Mouse (Mus musculus): ENCODE measurements around the gene Sel1l. TPM values are rescaled to one million over a fixed set of nuclear protein-coding genes. Genes with fewer than 3 reads are reported as not detected.

Gene Sel1l
- polyA plus RNA-seq, 1 experiment, result 15.8 TPM

- Histone ChIP-seq H3K27ac (ENCODE audit: control insufficient read depth, insufficient read depth, low read depth, low read length) (no peak overlapping the region), H3K27me3 (ENCODE audit: control insufficient read depth, insufficient read depth, low read length) (no peaks in the 10 kb centered on the region), H3K4me3 (ENCODE audit: control insufficient read depth, low read depth, low read length) (no peak overlapping the region), H3K36me3 (ENCODE audit: control insufficient read depth, insufficient read depth, low read length) (peaks cover 2% of the 10 kb centered on the region; the same call in 1 of the 2 replicates), H3K4me1 (ENCODE audit: control insufficient read depth, insufficient read depth, low read length) (no peaks in the 10 kb centered on the region)
- TF ChIP-seq POLR2A (IDR thresholded peaks at IDR 0.05; ENCODE audit: control insufficient read depth, low read depth, low read length), result no peak
- no peak for TF ChIP-seq CTCF (IDR thresholded peaks at IDR 0.05; ENCODE audit: control insufficient read depth, insufficient read depth, insufficient replicate concordance, low read depth, low read length)
Observed at GRCm38 (mm10) chr12:91841714-91842113, 7.2 kb downstream of the Sel1l start.

- Histone ChIP-seq H3K27me3 (ENCODE audit: control insufficient read depth, insufficient read depth, low read length) (no peaks in the 10 kb centered on the region), H3K4me1 (ENCODE audit: control insufficient read depth, insufficient read depth, low read length) (no peaks in the 10 kb centered on the region), H3K36me3 (ENCODE audit: control insufficient read depth, insufficient read depth, low read length) (peaks cover 3% of the 10 kb centered on the region; the same call in 1 of the 2 replicates), H3K4me3 (ENCODE audit: control insufficient read depth, low read depth, low read length) (no peak overlapping the region), H3K27ac (ENCODE audit: control insufficient read depth, insufficient read depth, low read depth, low read length) (no peak overlapping the region)
- TF ChIP-seq CTCF (IDR thresholded peaks at IDR 0.05; ENCODE audit: control insufficient read depth, insufficient read depth, insufficient replicate concordance, low read depth, low read length), result no peak
- TF ChIP-seq POLR2A (IDR thresholded peaks at IDR 0.05; ENCODE audit: control insufficient read depth, low read depth, low read length), result no peak
Observed at GRCm38 (mm10) chr12:91838261-91838660, 10.7 kb downstream of the Sel1l start.

- Histone ChIP-seq H3K27ac (ENCODE audit: control insufficient read depth, insufficient read depth, low read depth, low read length) (no peak overlapping the region), H3K4me1 (ENCODE audit: control insufficient read depth, insufficient read depth, low read length) (no peaks in the 10 kb centered on the region), H3K4me3 (ENCODE audit: control insufficient read depth, low read depth, low read length) (no peak overlapping the region), H3K27me3 (ENCODE audit: control insufficient read depth, insufficient read depth, low read length) (no peaks in the 10 kb centered on the region), H3K36me3 (ENCODE audit: control insufficient read depth, insufficient read depth, low read length) (peaks cover 3% of the 10 kb centered on the region; the same call in 1 of the 2 replicates)
- TF ChIP-seq CTCF (IDR thresholded peaks at IDR 0.05; ENCODE audit: control insufficient read depth, insufficient read depth, insufficient replicate concordance, low read depth, low read length) (no peak), POLR2A (IDR thresholded peaks at IDR 0.05; ENCODE audit: control insufficient read depth, low read depth, low read length) (no peak)
Observed at GRCm38 (mm10) chr12:91837401-91838065, 11.4 kb downstream of the Sel1l start.

DNA sequence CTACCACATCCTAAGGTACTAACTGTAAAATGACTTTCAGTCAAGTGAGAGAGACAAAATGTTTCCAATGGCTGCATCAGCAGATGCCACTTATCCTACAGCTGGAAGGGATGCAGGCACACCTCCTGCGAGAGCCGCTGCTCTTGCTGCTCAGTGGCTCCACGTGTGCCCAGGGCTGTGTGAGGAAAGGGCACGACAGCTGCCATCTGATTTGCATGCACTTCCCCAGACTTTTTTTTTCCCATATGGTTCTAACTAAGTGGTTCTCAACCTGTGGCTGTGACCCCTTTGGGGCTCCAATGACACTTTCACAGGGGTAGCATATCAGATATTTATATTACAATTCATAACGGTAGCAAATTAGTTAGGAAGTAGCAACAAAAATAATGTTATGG is 15.0 kb downstream of the Sel1l start:
- Histone ChIP-seq H3K36me3 (ENCODE audit: control insufficient read depth, insufficient read depth, low read length) (peaks cover 6% of the 10 kb centered on the region), H3K4me1 (ENCODE audit: control insufficient read depth, insufficient read depth, low read length) (no peaks in the 10 kb centered on the region), H3K27me3 (ENCODE audit: control insufficient read depth, insufficient read depth, low read length) (no peaks in the 10 kb centered on the region), H3K4me3 (ENCODE audit: control insufficient read depth, low read depth, low read length) (no peak overlapping the region), H3K27ac (ENCODE audit: control insufficient read depth, insufficient read depth, low read depth, low read length) (no peak overlapping the region)
- no peak for TF ChIP-seq CTCF (IDR thresholded peaks at IDR 0.05; ENCODE audit: control insufficient read depth, insufficient read depth, insufficient replicate concordance, low read depth, low read length)
- TF ChIP-seq POLR2A (IDR thresholded peaks at IDR 0.05; ENCODE audit: control insufficient read depth, low read depth, low read length), result no peak

DNA sequence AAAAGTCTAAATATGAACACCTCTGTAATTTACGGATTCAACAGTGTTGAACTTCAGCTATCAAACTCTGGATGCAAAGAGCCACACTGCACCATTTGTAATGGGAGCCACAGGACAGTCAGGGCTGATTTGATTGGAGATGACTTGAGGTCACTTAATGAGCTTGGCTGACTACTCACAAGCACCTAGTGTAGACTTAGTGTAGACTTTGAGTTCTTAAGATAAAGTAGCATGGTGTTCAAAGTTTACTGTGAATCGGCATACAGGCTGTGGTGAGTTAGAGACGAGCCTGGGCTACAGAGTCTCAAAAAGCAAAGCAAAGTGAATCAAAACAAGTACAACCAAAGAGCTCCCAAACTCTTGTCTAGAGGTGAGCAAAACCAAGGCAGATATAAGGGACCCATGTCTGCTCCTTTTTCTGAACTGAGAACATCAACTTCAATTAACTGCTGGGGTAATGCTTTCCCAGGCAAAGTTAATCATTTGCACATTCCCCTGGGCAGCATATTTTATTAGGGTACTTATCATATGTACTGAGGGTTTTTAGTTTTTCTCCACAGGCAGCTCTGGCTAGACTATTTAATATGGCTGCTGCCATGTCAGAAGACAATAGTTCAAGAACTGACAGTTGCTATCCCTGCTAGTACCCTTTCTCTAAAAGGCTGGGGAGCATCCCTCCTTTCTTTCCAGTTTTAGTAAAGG is 15.6 kb downstream of the Sel1l start:
- Histone ChIP-seq H3K4me3 (ENCODE audit: control insufficient read depth, low read depth, low read length) (no peak overlapping the region), H3K4me1 (ENCODE audit: control insufficient read depth, insufficient read depth, low read length) (no peaks in the 10 kb centered on the region), H3K27me3 (ENCODE audit: control insufficient read depth, insufficient read depth, low read length) (no peaks in the 10 kb centered on the region), H3K27ac (ENCODE audit: control insufficient read depth, insufficient read depth, low read depth, low read length) (no peak overlapping the region), H3K36me3 (ENCODE audit: control insufficient read depth, insufficient read depth, low read length) (peaks cover 6% of the 10 kb centered on the region)
- TF ChIP-seq CTCF (IDR thresholded peaks at IDR 0.05; ENCODE audit: control insufficient read depth, insufficient read depth, insufficient replicate concordance, low read depth, low read length) (no peak), POLR2A (IDR thresholded peaks at IDR 0.05; ENCODE audit: control insufficient read depth, low read depth, low read length) (no peak)

DNA sequence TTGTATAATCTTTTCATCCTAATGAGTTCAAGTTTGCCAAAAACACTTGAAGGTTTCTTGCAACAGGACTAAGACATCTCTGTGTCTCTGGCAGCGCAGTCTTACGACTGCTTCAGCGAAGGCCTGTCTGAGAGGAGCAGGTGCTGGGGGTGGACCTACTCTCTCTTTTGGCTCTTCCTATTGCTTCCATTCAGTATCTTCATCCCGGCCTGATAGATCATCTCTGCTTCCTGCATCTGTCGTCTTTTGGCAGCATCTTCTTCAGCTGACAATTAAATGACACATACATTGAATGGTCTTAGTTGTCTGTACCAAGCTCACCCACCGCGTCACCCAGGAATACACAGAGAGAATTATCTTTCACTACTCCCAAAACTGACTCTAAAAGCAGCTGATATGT is 17.5 kb downstream of the Sel1l start:
- no peak for TF ChIP-seq CTCF (IDR thresholded peaks at IDR 0.05; ENCODE audit: control insufficient read depth, insufficient read depth, insufficient replicate concordance, low read depth, low read length)
- no peak for TF ChIP-seq POLR2A (IDR thresholded peaks at IDR 0.05; ENCODE audit: control insufficient read depth, low read depth, low read length)
- Histone ChIP-seq H3K27ac (ENCODE audit: control insufficient read depth, insufficient read depth, low read depth, low read length) (no peak overlapping the region), H3K36me3 (ENCODE audit: control insufficient read depth, insufficient read depth, low read length) (peaks cover 5% of the 10 kb centered on the region), H3K4me1 (ENCODE audit: control insufficient read depth, insufficient read depth, low read length) (no peaks in the 10 kb centered on the region), H3K27me3 (ENCODE audit: control insufficient read depth, insufficient read depth, low read length) (no peaks in the 10 kb centered on the region), H3K4me3 (ENCODE audit: control insufficient read depth, low read depth, low read length) (no peak overlapping the region)

DNA sequence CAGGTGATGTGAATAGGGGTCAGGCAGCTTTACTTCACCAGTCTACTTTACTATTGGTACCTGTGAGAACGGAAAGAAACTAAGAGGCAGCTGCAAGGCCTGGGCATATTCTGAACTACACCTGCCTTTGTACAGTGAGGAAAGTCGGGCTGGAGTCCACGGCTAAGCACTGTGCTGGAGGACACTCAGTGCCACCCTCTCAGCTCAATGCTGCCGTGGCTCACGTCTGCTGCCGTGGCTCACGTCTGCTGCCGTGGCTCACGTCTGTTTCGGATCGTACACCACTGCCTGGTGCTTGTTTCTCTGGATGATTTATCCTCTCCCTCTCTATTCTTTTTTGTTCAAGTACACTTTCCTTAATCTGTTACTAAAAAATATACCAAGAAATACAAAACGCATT is 28.5 kb downstream of the Sel1l start:
- Histone ChIP-seq H3K36me3 (ENCODE audit: control insufficient read depth, insufficient read depth, low read length) (peaks cover 8% of the 10 kb centered on the region), H3K4me3 (ENCODE audit: control insufficient read depth, low read depth, low read length) (no peak overlapping the region), H3K27me3 (ENCODE audit: control insufficient read depth, insufficient read depth, low read length) (no peaks in the 10 kb centered on the region), H3K27ac (ENCODE audit: control insufficient read depth, insufficient read depth, low read depth, low read length) (no peak overlapping the region), H3K4me1 (ENCODE audit: control insufficient read depth, insufficient read depth, low read length) (no peaks in the 10 kb centered on the region)
- TF ChIP-seq CTCF (IDR thresholded peaks at IDR 0.05; ENCODE audit: control insufficient read depth, insufficient read depth, insufficient replicate concordance, low read depth, low read length) (no peak), POLR2A (IDR thresholded peaks at IDR 0.05; ENCODE audit: control insufficient read depth, low read depth, low read length) (no peak)

Measured in testis, adult 2 months (tissue).